Mouse (Mus musculus): Measurements from ENCODE around the gene Cct5. TPM values are rescaled to one million over a fixed set of nuclear protein-coding genes. Genes with fewer than 3 reads are reported as not detected.

Gene Cct5
- polyA plus RNA-seq, 1 experiment from 2014 or later = 457 TPM

DNA sequence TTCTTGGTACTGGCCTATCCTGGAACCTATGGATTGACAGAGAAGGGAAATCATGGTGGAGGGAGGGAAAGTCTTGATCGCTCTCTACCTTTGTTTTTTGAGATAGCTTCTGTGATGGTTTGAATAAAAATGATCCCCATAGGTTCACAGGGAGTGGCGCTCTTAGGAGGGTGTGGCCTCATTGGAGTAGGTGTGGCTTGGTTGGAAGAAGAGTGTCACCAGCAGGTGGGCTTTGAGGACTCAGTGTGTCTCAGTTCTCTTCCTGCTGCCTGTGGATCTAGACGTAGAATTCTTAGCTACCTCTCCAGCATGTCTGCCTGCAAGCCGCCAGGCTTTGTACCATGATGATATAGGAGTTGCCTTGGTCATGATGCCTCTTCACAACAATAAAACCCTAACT is 39.6 kb downstream of the Cct5 start:
- Histone ChIP-seq H3K4me1 (0 out of 2 replicates have a peak, but pooled peaks cover 7% of the 10 kb centered on the region), H3K36me3 (no peaks in the 10 kb centered on the region), H3K27me3 (replicated peaks) (no peaks in the 10 kb centered on the region), H3K9ac (no peak overlapping the region), H3K4me3 (replicated peaks) (no peak overlapping the region), H3K9me3 (no peaks in the 10 kb centered on the region), H3K4me2 (no peak overlapping the region), H3K27ac (no peak overlapping the region)
- no peak for ATAC-seq (ENCODE audit: insufficient read depth, low FRiP score, low read depth)
- WGBS = 97% methylated on average over 4 of the region's 4 CpGs

DNA sequence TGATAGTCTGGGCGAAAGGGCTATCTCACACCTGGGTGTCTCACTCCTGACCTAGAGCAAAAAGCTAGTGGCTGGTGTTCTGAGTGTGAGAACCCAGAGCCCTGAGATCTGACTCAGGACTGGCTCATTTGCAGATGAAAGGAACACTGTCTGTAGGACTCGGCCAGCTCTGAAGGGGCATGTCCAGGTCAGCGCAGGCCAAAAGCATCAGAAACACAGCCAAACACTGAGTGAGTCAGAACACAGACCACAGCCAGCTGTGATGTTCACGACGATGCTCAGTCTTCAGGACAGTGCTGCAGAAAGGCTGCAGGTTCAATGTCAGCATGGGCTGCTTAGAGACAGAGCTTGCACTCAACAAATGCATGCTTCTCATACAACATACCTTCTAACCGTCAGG is 40.2 kb downstream of the Cct5 start:
- Histone ChIP-seq H3K36me3 (no peaks in the 10 kb centered on the region), H3K4me3 (replicated peaks) (no peak overlapping the region), H3K4me2 (no peak overlapping the region), H3K27me3 (replicated peaks) (no peaks in the 10 kb centered on the region), H3K9me3 (no peaks in the 10 kb centered on the region), H3K4me1 (0 out of 2 replicates have a peak, but pooled peaks cover 7% of the 10 kb centered on the region), H3K27ac (no peak overlapping the region), H3K9ac (no peak overlapping the region)
- no peak for ATAC-seq (ENCODE audit: insufficient read depth, low FRiP score, low read depth)
- 84% methylated on average over 6 of the region's 6 CpGs for WGBS

DNA sequence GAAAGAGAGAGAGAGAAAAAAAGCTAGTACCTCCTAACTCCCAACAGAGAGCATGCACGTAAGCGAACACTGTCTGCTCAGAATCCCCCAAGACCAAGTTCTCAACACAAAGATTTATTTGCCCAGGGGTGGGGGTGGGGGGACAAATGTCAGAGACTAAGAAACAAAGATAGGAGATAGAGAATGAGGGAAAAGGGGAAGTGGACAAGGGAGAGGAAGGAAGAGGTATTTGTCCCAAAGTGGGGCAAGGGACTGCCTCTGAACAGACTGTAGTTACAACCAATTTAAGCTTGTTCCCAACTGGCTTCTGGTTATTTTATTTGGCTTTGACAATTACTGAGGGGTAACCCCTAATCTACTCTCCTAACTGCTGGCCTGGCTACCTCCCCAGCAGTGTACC is 46.7 kb downstream of the Cct5 start:
- H3K9me3 ChIP-seq = no peaks in the 10 kb centered on the region
- H3K27ac ChIP-seq = no peak overlapping the region
- H3K27me3 ChIP-seq (replicated peaks) = no peaks in the 10 kb centered on the region
- no peaks in the 10 kb centered on the region for H3K4me1 ChIP-seq
- WGBS = 67% methylated on average over 2 of the region's 2 CpGs
- H3K9ac ChIP-seq = no peak overlapping the region
- no peak overlapping the region for H3K4me2 ChIP-seq
- no peaks in the 10 kb centered on the region for H3K36me3 ChIP-seq
- H3K4me3 ChIP-seq (replicated peaks) = no peak overlapping the region
- no peak for ATAC-seq (ENCODE audit: insufficient read depth, low FRiP score, low read depth)

DNA sequence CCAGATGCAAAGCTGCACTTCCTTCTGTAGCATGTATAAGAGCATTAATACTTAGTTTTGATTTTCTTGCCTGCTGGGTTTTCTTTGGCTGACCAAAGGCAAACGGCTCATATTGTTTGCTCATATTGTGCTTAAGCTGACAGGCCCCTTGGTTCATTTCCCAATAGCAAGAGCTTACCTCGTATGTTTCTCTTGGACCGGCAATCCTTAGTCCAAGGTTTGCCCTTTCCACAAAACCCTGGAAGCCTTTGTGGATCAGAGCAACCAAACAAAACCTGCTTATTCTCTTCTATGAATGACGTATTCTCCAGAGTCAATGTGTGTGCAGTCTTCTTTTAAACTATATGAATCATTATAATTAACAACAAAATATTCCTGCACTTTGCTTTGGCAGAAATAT is 51.2 kb downstream of the Cct5 start:
- Histone ChIP-seq H3K9me3 (no peaks in the 10 kb centered on the region), H3K4me2 (no peak overlapping the region), H3K27me3 (replicated peaks) (no peaks in the 10 kb centered on the region), H3K9ac (no peak overlapping the region), H3K4me3 (replicated peaks) (no peak overlapping the region), H3K36me3 (no peaks in the 10 kb centered on the region), H3K4me1 (no peaks in the 10 kb centered on the region), H3K27ac (no peak overlapping the region)
- 70% methylated on average over 4 of the region's 4 CpGs for WGBS
- no peak for ATAC-seq (ENCODE audit: insufficient read depth, low FRiP score, low read depth)

DNA sequence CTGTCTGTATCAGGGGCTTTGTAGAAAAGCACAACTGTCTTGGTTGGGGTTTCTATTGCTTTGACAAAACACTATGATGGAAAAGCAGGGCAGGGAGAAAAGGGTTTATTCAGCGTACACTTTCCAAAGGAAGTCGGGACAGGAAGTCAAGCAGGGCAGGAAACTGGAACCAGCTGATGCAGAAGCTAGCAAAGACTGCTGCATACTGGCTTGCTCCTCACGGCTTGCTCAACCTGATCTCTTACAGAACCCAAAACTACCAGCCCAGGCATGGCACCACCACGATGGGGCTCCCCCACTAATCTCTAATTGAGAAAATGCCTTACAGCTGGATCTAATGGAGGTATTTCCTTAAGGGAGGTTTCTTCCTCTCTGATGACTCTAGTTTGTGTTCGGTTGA is 54.2 kb downstream of the Cct5 start:
- ATAC-seq (ENCODE audit: insufficient read depth, low FRiP score, low read depth) = no peak
- H3K27me3 ChIP-seq (replicated peaks) = no peaks in the 10 kb centered on the region

DNA sequence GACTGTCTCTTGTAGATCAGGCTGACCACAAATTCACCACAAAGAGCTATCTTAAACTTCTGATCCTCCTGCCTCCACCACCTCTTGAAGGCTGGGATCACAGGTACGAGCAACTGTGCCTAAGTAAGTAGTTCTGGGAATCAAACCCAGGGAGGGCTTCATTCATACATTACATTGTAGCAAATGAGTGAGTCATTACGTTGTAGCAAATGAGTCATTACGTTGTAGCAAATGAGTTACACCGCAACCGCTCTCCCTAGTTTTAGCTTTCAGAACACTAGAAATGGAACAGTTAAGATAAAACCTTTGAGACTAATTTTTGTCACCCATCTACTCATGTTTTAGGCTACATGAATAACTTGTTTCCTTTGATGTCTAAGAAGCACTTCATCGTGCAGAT is 55.3 kb downstream of the Cct5 start:
- no peaks in the 10 kb centered on the region for H3K9me3 ChIP-seq
- no peaks in the 10 kb centered on the region for H3K36me3 ChIP-seq
- no peak overlapping the region for H3K27ac ChIP-seq
- peaks cover 9% of the 10 kb centered on the region for H3K4me1 ChIP-seq
- H3K4me2 ChIP-seq = no peak overlapping the region
- H3K9ac ChIP-seq = no peak overlapping the region
- H3K4me3 ChIP-seq (replicated peaks) = no peak overlapping the region
- no peak for ATAC-seq (ENCODE audit: insufficient read depth, low FRiP score, low read depth)
- 81% methylated on average over 6 of the region's 6 CpGs for whole genome bisulfite sequencing
- H3K27me3 ChIP-seq (replicated peaks) = no peaks in the 10 kb centered on the region

More for the DNA sequence above, 54.2 kb downstream of the Cct5 start:
- no peak overlapping the region for H3K27ac ChIP-seq
- no peak overlapping the region for H3K4me3 ChIP-seq (replicated peaks)
- no peaks in the 10 kb centered on the region for H3K9me3 ChIP-seq
- H3K36me3 ChIP-seq = no peaks in the 10 kb centered on the region
- H3K4me2 ChIP-seq = no peak overlapping the region
- no peak overlapping the region for H3K9ac ChIP-seq
- 63% methylated on average over 5 of the region's 5 CpGs for WGBS
- H3K4me1 ChIP-seq = peaks cover 5% of the 10 kb centered on the region

DNA sequence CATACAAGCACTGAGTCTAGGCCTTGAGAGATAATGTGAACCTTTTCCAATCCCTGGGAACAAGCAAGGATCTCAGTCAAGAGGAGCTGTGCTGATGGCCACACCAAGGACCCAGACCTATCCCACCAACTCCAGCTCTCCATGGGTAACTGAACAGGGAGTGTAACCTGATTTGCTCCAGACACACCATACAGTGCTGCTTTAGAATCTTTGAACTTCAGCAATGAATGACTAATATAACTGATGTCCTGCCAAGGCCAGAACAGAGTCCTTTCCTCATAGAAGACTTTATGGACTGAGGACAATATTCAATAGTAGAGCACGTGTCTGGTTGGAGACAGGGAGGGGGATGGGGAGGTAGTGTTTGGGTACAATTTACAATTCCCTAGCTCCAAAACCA is 56.5 kb downstream of the Cct5 start:
- H3K9ac ChIP-seq = no peak overlapping the region
- no peak overlapping the region for H3K4me2 ChIP-seq
- no peak for ATAC-seq (ENCODE audit: insufficient read depth, low FRiP score, low read depth)
- no peak overlapping the region for H3K27ac ChIP-seq
- H3K4me1 ChIP-seq = peaks cover 12% of the 10 kb centered on the region
- no peaks in the 10 kb centered on the region for H3K36me3 ChIP-seq
- no peaks in the 10 kb centered on the region for H3K27me3 ChIP-seq (replicated peaks)
- H3K4me3 ChIP-seq (replicated peaks) = no peak overlapping the region
- WGBS = 66% methylated on average over 1 of the region's 1 CpGs
- no peaks in the 10 kb centered on the region for H3K9me3 ChIP-seq

DNA sequence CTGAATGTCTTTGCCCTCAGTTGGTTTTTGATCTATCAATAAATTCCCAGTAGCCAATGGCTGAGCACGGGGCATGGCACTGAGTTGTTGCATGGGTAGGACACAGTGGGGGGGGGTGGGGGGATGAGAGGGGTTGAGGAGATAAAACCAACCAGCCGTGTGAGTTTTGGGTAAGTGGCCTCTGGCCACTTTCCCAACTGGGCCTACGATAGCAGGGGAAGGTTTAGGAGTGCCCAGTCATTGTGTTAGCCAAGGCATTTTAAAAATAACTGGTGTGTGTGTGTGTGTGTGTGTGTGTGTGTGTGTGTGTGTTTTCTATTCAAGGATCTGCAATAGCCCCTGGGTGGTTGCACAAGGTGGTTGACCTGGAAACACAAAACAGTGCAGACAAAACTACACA is 58.4 kb downstream of the Cct5 start:
- no peak for ATAC-seq (ENCODE audit: insufficient read depth, low FRiP score, low read depth)
- WGBS = 18% methylated on average over 3 of the region's 3 CpGs
- H3K4me2 ChIP-seq = no peak overlapping the region

DNA sequence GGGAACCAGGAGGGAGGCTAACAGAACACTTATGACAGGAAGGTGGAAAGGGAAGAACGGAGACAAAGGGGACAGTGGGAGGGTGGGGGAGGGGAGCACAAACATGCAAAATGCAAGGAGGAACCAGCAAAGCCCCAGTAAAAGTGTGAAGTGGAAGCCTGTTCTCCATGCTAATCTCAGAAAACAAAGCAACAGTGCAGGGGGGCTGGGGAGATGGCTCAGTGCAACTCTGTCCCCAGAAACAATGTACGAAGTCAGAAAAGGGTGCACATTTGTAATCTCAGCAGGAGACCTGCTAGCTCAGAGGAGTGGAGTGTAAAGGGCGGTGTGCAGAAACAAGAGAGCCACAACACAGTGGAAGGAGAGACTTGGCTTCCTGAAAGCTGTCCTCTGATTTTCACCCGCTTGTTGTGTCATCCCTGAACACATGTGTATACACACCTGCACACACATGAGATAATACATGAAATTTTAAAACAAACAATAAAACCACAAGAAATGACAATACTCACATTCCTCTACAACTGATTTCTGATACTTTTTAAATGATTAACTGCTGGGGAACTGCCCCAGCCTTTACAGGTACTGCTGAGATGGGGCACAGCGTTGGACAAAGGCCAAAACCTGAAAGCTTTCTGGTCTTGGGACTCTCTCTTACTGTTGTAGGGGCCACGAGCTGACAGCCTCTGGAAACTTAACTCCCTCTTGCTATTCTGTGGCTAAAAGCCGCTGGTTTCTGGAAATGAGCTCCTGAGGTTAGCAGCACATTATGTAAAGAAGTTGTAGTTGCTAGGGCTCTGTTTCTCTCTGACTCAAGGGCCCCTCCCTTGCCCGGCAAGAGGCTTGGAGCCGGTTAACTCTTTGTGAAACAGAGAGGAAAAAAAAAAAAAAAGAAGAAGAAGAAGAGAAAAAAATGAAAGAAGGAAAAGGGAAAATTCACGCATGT is 59.3 kb downstream of the Cct5 start:
- peak overlapping the region; percentile 11; the same call in 1 of the 2 replicates for H3K4me2 ChIP-seq
- no peak overlapping the region for H3K9ac ChIP-seq
- peaks cover 14% of the 10 kb centered on the region for H3K4me1 ChIP-seq
- no peaks in the 10 kb centered on the region for H3K27me3 ChIP-seq (replicated peaks)
- H3K27ac ChIP-seq = peak overlapping the region; percentile 12; the same call in 1 of the 2 replicates
- 15% methylated on average over 10 of the region's 10 CpGs for WGBS
- H3K4me3 ChIP-seq (replicated peaks) = no peak overlapping the region
- H3K36me3 ChIP-seq = no peaks in the 10 kb centered on the region
- no peaks in the 10 kb centered on the region for H3K9me3 ChIP-seq
- peak; percentile 27 for ATAC-seq (ENCODE audit: insufficient read depth, low FRiP score, low read depth)

More for the DNA sequence above, 58.4 kb downstream of the Cct5 start:
- Histone ChIP-seq H3K27me3 (replicated peaks) (no peaks in the 10 kb centered on the region), H3K9me3 (no peaks in the 10 kb centered on the region), H3K9ac (no peak overlapping the region), H3K27ac (no peak overlapping the region), H3K4me1 (peaks cover 14% of the 10 kb centered on the region), H3K36me3 (no peaks in the 10 kb centered on the region), H3K4me3 (replicated peaks) (no peak overlapping the region)

Other genes starting within 250 kb of the Cct5 start
- 0.52 and 0.87 TPM in 2 replicates for gene Ankrd33b, start 234.1 kb downstream of the Cct5 start, polyA plus RNA-seq (2015; fragmentation: Nextera tagmentation; extraction: Ambion mirVana)
- gene Ropn1l, start 148.1 kb downstream of the Cct5 start, polyA plus RNA-seq (2015; fragmentation: Nextera tagmentation; extraction: Ambion mirVana) = 2.9 and 3.0 TPM in 2 replicates
- gene March6, start 70.8 kb downstream of the Cct5 start, polyA plus RNA-seq (2015; fragmentation: Nextera tagmentation; extraction: Ambion mirVana) = 25.6 and 27.3 TPM in 2 replicates
- gene Cmbl, start 36.4 kb downstream of the Cct5 start, polyA plus RNA-seq (2015; fragmentation: Nextera tagmentation; extraction: Ambion mirVana) = 16.2 and 17.3 TPM in 2 replicates
- 11.9 and 15.1 TPM in 2 replicates for gene Fam173b, start within 50 bp of the Cct5 start, polyA plus RNA-seq (2015; fragmentation: Nextera tagmentation; extraction: Ambion mirVana)

Data from stomach, embryonic 15.5 days (tissue).